Mouse (Mus musculus) limb, embryonic 13.5 days (tissue): ENCODE results near the gene Ypel3. TPM values are rescaled to one million over a fixed set of nuclear protein-coding genes. Genes with fewer than 3 reads are reported as not detected.
A peak's percentile ranks its signal among the peaks of the same experiment; 100 is the strongest.

Experiments
- ATAC-seq: fragments of 200-750 bp; cut with Nextera tagmentation; 2 replicates; pipeline ENCODE4 v1.8.0; 2017; ENCODE audit warnings: low read depth, moderate number of reproducible peaks, moderate TSS enrichment; ENCODE audit not compliant: low FRiP score
- H3K27ac ChIP-seq: fragments of 300-500 bp; sonication (generic); 2 replicates; pipeline ENCODE4 v1.5.1; 2015; ENCODE audit warnings: inconsistent platforms, mild to moderate bottlenecking, moderate library complexity
- H3K27me3 ChIP-seq: fragments of 300-500 bp; sonication (generic); 2 replicates; pipeline ENCODE4 v1.6.1; 2015; ENCODE audit warnings: mild to moderate bottlenecking, inconsistent platforms
- H3K36me3 ChIP-seq: fragments of 300-500 bp; sonication (generic); 2 replicates; pipeline ENCODE4 v1.6.1; 2015; ENCODE audit warnings: inconsistent platforms, mild to moderate bottlenecking, moderate library complexity
- H3K4me1 ChIP-seq: fragments of 300-500 bp; sonication (generic); 2 replicates; pipeline ENCODE4 v1.6.1; 2015; ENCODE audit warnings: inconsistent platforms
- H3K4me2 ChIP-seq: fragments of 300-500 bp; sonication (generic); replicated peaks from 2 replicates; pipeline ENCODE4 v1.6.1; 2015; ENCODE audit warnings: inconsistent platforms, mild to moderate bottlenecking, moderate library complexity
- H3K4me3 ChIP-seq: fragments of 300-500 bp; sonication (generic); 2 replicates; pipeline ENCODE4 v1.5.1; 2015; ENCODE audit warnings: moderate library complexity, mild to moderate bottlenecking, inconsistent platforms
- H3K9ac ChIP-seq: fragments of 300-500 bp; sonication (generic); 2 replicates; pipeline ENCODE4 v1.6.1; 2015; ENCODE audit warnings: mild to moderate bottlenecking, inconsistent platforms
- H3K9me3 ChIP-seq: fragments of 300-500 bp; sonication (generic); 2 replicates; pipeline ENCODE4 v1.6.1; 2016; ENCODE audit warnings: inconsistent platforms
- WGBS: fragments of 180-500 bp; shearing (Covaris S2); methylation state at CpG from one replicate; pipeline ENCODE4 v1.1.7; 2015; 5-methylcytosine and 5-hydroxymethylcytosine counted together
- polyA plus RNA-seq: library from polyadenylated mRNA; unstranded; fragments of >200 nt; fragmentation: Nextera tagmentation; extraction: Ambion mirVana; gene quantifications from 2 replicates; pipeline ENCODE4 v1.2.1, GENCODE M21; 2015

Ypel3 gene
- polyA plus RNA-seq, 1 experiment from 2014 or later: 114 TPM

- H3K9me3 ChIP-seq: no peaks in the 10 kb centered on the region
- peak; percentile 58; the same call in 1 of the 2 replicates for ATAC-seq
- H3K27me3 ChIP-seq: no peaks in the 10 kb centered on the region
- 3% methylated on average over 9 of the region's 9 CpGs for WGBS
- no peaks in the 10 kb centered on the region for H3K36me3 ChIP-seq
- peak overlapping the region; percentile 65; the same call in 1 of the 2 replicates for H3K9ac ChIP-seq
- peak overlapping the region; percentile 39 for H3K4me2 ChIP-seq
- no peak overlapping the region for H3K4me3 ChIP-seq
- peaks cover 13% of the 10 kb centered on the region for H3K4me1 ChIP-seq
- H3K27ac ChIP-seq: peak overlapping the region; percentile 59
Observed at GRCm38 (mm10) chr7:126754866-126755265, 21.9 kb upstream of the Ypel3 start.

- H3K27ac ChIP-seq: no peak overlapping the region
- no peak overlapping the region for H3K4me3 ChIP-seq
- ATAC-seq: no peak
- no peak overlapping the region; the same call in 1 of the 2 replicates for H3K4me2 ChIP-seq
- H3K36me3 ChIP-seq: peaks cover 11% of the 10 kb centered on the region
- 56% methylated on average over 7 of the region's 7 CpGs for WGBS
- H3K9me3 ChIP-seq: no peaks in the 10 kb centered on the region
- H3K27me3 ChIP-seq: no peaks in the 10 kb centered on the region
- H3K4me1 ChIP-seq: peaks cover 39% of the 10 kb centered on the region
- no peak overlapping the region; the same call in 1 of the 2 replicates for H3K9ac ChIP-seq
Observed at GRCm38 (mm10) chr7:126758539-126758938, 18.2 kb upstream of the Ypel3 start.

- H3K9ac ChIP-seq: peak within 1 kb of the TSS; percentile 85
- H3K27me3 ChIP-seq: no peaks in the 10 kb centered on the region
- WGBS: 1% methylated on average over 30 of the region's 38 CpGs
- H3K9me3 ChIP-seq: no peaks in the 10 kb centered on the region
- H3K4me1 ChIP-seq: peaks cover 39% of the 10 kb centered on the region
- peak within 1 kb of the TSS; percentile 93 for H3K4me2 ChIP-seq
- H3K27ac ChIP-seq: peak within 1 kb of the TSS; percentile 69
- H3K36me3 ChIP-seq: peaks cover 17% of the 10 kb centered on the region
- ATAC-seq: peak; percentile 73
- H3K4me3 ChIP-seq: peak within 1 kb of the TSS; percentile 82
Observed at GRCm38 (mm10) chr7:126759050-126759671, 17.6 kb upstream of the Ypel3 start, which contains the start of gene Mapk3. TSS of gene Mapk3 (plus strand) at chr7:126759601.

- H3K4me2 ChIP-seq: peak overlapping the region; percentile 93
- peak overlapping the region; percentile 69 for H3K27ac ChIP-seq
- no peaks in the 10 kb centered on the region for H3K9me3 ChIP-seq
- under 1% methylated on average over 21 of the region's 24 CpGs for WGBS
- H3K27me3 ChIP-seq: no peaks in the 10 kb centered on the region
- ATAC-seq: peak; percentile 46
- H3K36me3 ChIP-seq: peaks cover 24% of the 10 kb centered on the region
- peak overlapping the region; percentile 82 for H3K4me3 ChIP-seq
- H3K4me1 ChIP-seq: peaks cover 39% of the 10 kb centered on the region
- H3K9ac ChIP-seq: peak overlapping the region; percentile 85
Observed at GRCm38 (mm10) chr7:126759672-126760390, 16.9 kb upstream of the Ypel3 start.

- H3K27ac ChIP-seq: peak overlapping the region; percentile 69
- WGBS: 27% methylated on average over 3 of the region's 3 CpGs
- 0 out of 2 replicates have a peak, but pooled peaks have one; percentile 13 for ATAC-seq
Observed at GRCm38 (mm10) chr7:126760391-126760802, 16.4 kb upstream of the Ypel3 start.

GRCm38 (mm10) chr7:126760956-126761355 lies 15.8 kb upstream of the Ypel3 start:
- H3K9me3 ChIP-seq: no peaks in the 10 kb centered on the region
- peak overlapping the region; percentile 82 for H3K4me3 ChIP-seq
- peaks cover 36% of the 10 kb centered on the region for H3K4me1 ChIP-seq
- peak overlapping the region; percentile 85 for H3K9ac ChIP-seq
- ATAC-seq: no peak
- peak overlapping the region; percentile 69 for H3K27ac ChIP-seq
- peak overlapping the region; percentile 93 for H3K4me2 ChIP-seq
- WGBS: 76% methylated on average over 4 of the region's 4 CpGs
- no peaks in the 10 kb centered on the region for H3K27me3 ChIP-seq
- H3K36me3 ChIP-seq: peaks cover 35% of the 10 kb centered on the region

More at GRCm38 (mm10) chr7:126760391-126760802, 16.4 kb upstream of the Ypel3 start:
- Histone ChIP-seq H3K4me1 (peaks cover 36% of the 10 kb centered on the region), H3K9ac (peak overlapping the region; percentile 85), H3K27me3 (no peaks in the 10 kb centered on the region), H3K4me2 (peak overlapping the region; percentile 93), H3K36me3 (peaks cover 29% of the 10 kb centered on the region), H3K9me3 (no peaks in the 10 kb centered on the region), H3K4me3 (peak overlapping the region; percentile 82)

GRCm38 (mm10) chr7:126761529-126762067 lies 15.2 kb upstream of the Ypel3 start:
- Histone ChIP-seq H3K36me3 (peaks cover 41% of the 10 kb centered on the region), H3K27ac (peak overlapping the region; percentile 69; the same call in 1 of the 2 replicates), H3K9me3 (no peaks in the 10 kb centered on the region), H3K4me3 (no peak overlapping the region), H3K27me3 (no peaks in the 10 kb centered on the region), H3K9ac (no peak overlapping the region), H3K4me2 (peak overlapping the region; percentile 93), H3K4me1 (peaks cover 36% of the 10 kb centered on the region)
- ATAC-seq: no peak
- WGBS: 83% methylated on average over 6 of the region's 6 CpGs

- peaks cover 36% of the 10 kb centered on the region for H3K4me1 ChIP-seq
- H3K4me2 ChIP-seq: 0 out of 2 replicates have a peak overlapping the region, but pooled peaks have one; percentile 3
- no peaks in the 10 kb centered on the region for H3K27me3 ChIP-seq
- H3K36me3 ChIP-seq: peaks cover 51% of the 10 kb centered on the region
- H3K4me3 ChIP-seq: no peak overlapping the region
- 0 out of 2 replicates have a peak overlapping the region, but pooled peaks have one; percentile 35 for H3K9ac ChIP-seq
- 0 out of 2 replicates have a peak overlapping the region, but pooled peaks have one; percentile 48 for H3K27ac ChIP-seq
- no peak for ATAC-seq
- H3K9me3 ChIP-seq: no peaks in the 10 kb centered on the region
- 65% methylated on average over 17 of the region's 17 CpGs for WGBS
Observed at GRCm38 (mm10) chr7:126762471-126763008, 14.2 kb upstream of the Ypel3 start.

GRCm38 (mm10) chr7:126765540-126765939 lies 11.2 kb upstream of the Ypel3 start:
- Histone ChIP-seq H3K9ac (peak overlapping the region; percentile 13; the same call in 1 of the 2 replicates), H3K27ac (no peak overlapping the region), H3K4me3 (no peak overlapping the region), H3K4me2 (no peak overlapping the region), H3K27me3 (no peaks in the 10 kb centered on the region), H3K4me1 (peaks cover 20% of the 10 kb centered on the region), H3K36me3 (peaks cover 78% of the 10 kb centered on the region), H3K9me3 (no peaks in the 10 kb centered on the region)
- 89% methylated on average over 9 of the region's 9 CpGs for WGBS
- no peak for ATAC-seq

- Histone ChIP-seq H3K4me2 (no peak within 1 kb of the TSS), H3K4me1 (peaks cover 13% of the 10 kb centered on the region), H3K36me3 (peaks cover 85% of the 10 kb centered on the region), H3K4me3 (no peak within 1 kb of the TSS), H3K9me3 (no peaks in the 10 kb centered on the region), H3K27me3 (no peaks in the 10 kb centered on the region), H3K27ac (no peak within 1 kb of the TSS), H3K9ac (peak within 1 kb of the TSS; percentile 13; the same call in 1 of the 2 replicates)
- WGBS: 93% methylated on average over 16 of the region's 16 CpGs
- no peak for ATAC-seq
Observed at GRCm38 (mm10) chr7:126766201-126766600, 10.6 kb upstream of the Ypel3 start, which contains the start of gene Gdpd3. TSS of gene Gdpd3 (plus strand) at chr7:126766334.

GRCm38 (mm10) chr7:126767001-126767400 lies 9.8 kb upstream of the Ypel3 start:
- Histone ChIP-seq H3K4me1 (peaks cover 9% of the 10 kb centered on the region; the same call in 1 of the 2 replicates), H3K27me3 (no peaks in the 10 kb centered on the region), H3K27ac (no peak overlapping the region), H3K9me3 (no peaks in the 10 kb centered on the region), H3K4me3 (no peak overlapping the region), H3K4me2 (no peak overlapping the region), H3K9ac (no peak overlapping the region), H3K36me3 (peaks cover 89% of the 10 kb centered on the region)
- no peak for ATAC-seq
- WGBS: 95% methylated on average over 8 of the region's 8 CpGs
